Mouse (Mus musculus): ENCODE data around the gene Togaram2.

DNA sequence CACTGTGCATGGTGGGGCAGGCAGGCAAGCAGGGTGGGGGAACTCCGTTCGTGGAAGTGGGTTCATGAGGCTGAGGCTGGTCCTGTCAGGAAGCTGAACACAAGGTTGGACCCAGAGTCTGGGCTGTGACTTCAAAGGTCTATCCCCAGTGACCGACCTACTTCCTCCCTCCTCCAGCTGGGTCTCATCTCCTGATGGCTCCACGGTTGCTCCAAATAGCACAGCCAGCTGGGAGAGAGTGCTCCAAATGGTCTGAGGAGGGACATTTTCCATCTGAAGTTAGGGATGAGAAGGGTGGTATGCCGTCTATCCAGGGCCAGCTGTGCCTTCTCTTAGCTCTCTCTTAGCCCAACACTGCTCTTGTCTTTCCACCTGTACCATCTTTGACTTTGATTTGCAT is 16.8 kb downstream of the Togaram2 start:
- TF ChIP-seq CTCF (IDR thresholded peaks at IDR 0.05; ENCODE audit: borderline replicate concordance, insufficient read depth, low read depth, low read length) (no peak), POLR2A (IDR thresholded peaks at IDR 0.05; ENCODE audit: borderline replicate concordance, insufficient read depth, low read length) (no peak)

Measured in cerebellum, adult 2 months (tissue).